Mouse (Mus musculus): ENCODE measurements at regions not wholly inside any gene's neighbourhood (a gene's known extent, or its start where the extent isn't known, plus 50 kb on each side); places are given as distances from the start of the nearest gene placed in this dataset.

DNA sequence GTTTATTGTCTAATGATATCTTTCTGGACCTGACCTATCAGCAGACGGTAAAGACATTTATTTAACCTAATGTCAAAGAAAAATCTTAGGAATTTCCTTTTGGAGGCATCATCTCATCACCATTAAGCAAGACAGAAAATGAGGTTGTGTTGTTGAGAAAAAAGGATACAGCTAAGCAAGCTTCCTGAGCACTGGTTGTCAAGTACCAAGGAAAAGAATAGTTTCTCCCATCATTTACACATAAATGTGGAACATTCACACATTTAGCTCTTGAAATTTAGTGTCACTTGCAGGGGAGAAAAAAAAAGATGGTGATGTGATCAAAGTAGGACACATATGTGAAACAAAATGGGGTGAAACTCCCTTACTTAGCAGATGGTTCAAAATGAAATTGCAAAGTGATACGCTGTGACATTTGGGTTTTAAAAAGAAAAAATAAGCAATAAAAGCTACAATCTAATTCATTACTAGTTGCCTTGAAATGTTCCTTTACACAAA, 157.7 kb upstream of the 1700009N14Rik start:
- Histone ChIP-seq H3K9me3 (no peaks in the 10 kb centered on the region), H3K4me1 (replicated peaks) (no peaks in the 10 kb centered on the region), H3K4me2 (no peak overlapping the region), H3K36me3 (no peaks in the 10 kb centered on the region), H3K4me3 (no peak overlapping the region), H3K27me3 (no peaks in the 10 kb centered on the region), H3K27ac (replicated peaks) (no peak overlapping the region), H3K9ac (no peak overlapping the region)
- WGBS: 91% methylated on average over 2 of the region's 2 CpGs
- ATAC-seq (ENCODE audit: low read depth): no peak

DNA sequence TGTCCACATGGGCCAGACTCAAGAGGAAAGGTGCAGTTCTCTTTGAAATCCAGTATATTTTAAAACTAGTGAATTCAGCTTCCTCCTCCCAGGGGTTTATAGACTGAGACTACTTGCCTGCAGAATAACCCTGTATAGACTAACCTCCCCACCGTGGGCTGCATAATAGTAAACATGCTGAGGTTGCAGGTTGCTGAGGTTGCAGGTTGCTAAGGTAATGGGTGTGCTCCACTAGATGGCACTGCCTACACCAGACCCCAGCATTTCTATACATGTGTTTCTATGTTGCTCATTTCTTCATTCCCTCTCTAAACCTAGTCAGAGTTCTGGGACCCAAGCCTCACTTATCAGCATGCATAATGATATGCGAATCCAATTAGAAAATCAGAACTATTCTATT, 140.0 kb upstream of the 1700009N14Rik start:
- Histone ChIP-seq H3K27ac (replicated peaks) (no peak overlapping the region), H3K9me3 (no peaks in the 10 kb centered on the region), H3K4me3 (no peak overlapping the region), H3K27me3 (no peaks in the 10 kb centered on the region), H3K36me3 (no peaks in the 10 kb centered on the region), H3K9ac (no peak overlapping the region), H3K4me1 (replicated peaks) (no peaks in the 10 kb centered on the region), H3K4me2 (no peak overlapping the region)
- no peak for ATAC-seq (ENCODE audit: low read depth)
- 47% methylated on average over 2 of the region's 2 CpGs for WGBS

DNA sequence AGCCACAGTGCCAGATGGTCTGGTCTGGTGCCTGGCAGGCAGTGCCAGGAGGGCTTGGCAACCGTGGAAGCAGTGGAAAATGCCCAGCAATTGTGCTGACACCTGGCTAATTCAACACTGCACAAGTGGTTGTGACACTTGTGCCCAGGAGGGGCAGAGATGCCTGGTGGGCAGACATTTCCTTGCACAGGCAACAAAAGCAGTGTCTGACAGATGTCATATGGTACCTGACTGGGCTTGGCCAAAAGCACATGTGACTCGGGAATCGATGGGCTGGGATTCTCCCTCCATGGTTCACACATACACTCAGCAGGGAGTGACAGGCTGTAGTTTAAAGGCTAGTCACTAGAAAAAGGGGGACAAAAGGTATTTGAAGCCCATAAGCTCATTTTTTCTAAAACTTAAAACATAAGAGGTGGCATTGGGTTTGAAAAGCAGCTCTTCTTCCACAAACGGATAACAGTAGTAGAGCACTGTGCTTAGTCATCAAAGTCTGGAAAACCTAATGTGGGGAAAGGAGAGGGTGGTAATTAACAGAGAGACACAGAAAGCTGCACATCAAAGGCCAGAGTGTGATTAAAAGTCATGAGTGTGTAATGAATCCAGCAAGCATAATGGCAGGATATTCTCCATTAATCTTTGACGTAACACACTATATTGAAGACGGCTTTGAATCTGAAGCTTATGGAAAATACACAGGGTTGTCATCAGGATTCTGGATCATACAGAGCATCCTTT, 105.5 kb upstream of the 1700009N14Rik start:
- Histone ChIP-seq H3K27ac (replicated peaks) (peak overlapping the region; percentile 20), H3K27me3 (no peaks in the 10 kb centered on the region), H3K4me1 (replicated peaks) (peaks cover 12% of the 10 kb centered on the region), H3K9ac (no peak overlapping the region), H3K4me3 (no peak overlapping the region), H3K4me2 (peak overlapping the region; percentile 4; the same call in 1 of the 2 replicates), H3K9me3 (no peaks in the 10 kb centered on the region), H3K36me3 (no peaks in the 10 kb centered on the region)
- ATAC-seq (ENCODE audit: low read depth): peak; percentile 94
- WGBS: 31% methylated on average over 6 of the region's 6 CpGs

DNA sequence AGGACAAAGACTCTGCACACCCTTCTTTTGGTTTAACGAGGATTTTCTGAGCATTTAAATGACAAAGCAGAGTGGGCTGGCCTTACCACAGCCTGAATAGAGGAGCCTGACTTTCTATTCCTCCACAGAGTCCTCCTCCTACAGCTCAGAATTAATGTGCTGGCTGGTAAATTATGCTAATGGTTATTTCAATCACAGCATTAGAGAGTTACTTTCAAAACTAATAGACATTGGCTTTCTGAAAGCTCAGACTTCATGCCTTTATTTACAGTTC, 105.0 kb upstream of the 1700009N14Rik start:
- Histone ChIP-seq H3K9me3 (no peaks in the 10 kb centered on the region), H3K4me1 (replicated peaks) (peaks cover 12% of the 10 kb centered on the region), H3K4me2 (peak overlapping the region; percentile 4; the same call in 1 of the 2 replicates), H3K27me3 (no peaks in the 10 kb centered on the region), H3K4me3 (no peak overlapping the region), H3K9ac (no peak overlapping the region), H3K27ac (replicated peaks) (peak overlapping the region; percentile 20; the same call in 1 of the 2 replicates), H3K36me3 (no peaks in the 10 kb centered on the region)
- 6% methylated on average over 1 of the region's 1 CpGs for WGBS
- peak; percentile 88 for ATAC-seq (ENCODE audit: low read depth)

DNA sequence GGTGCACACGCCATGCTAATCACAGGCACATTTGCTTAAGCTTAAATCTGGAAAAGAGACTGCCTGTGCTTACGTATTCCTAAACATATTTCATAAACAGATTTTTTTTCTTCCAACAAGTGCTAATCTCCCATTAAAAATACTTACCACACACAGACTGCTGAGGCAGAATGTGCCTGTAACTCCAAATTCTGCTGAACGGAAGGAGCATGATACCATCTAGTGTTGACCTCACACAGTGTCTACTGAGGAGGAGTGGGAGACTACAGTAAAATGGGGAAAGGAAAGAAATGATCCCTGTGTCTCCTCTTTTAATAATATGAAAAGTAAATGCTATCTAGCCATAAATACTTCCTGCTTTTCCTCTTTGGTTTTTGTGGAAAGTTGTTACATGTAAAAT, 81.9 kb upstream of the 1700009N14Rik start:
- 91% methylated on average over 3 of the region's 3 CpGs for WGBS
- no peaks in the 10 kb centered on the region for H3K36me3 ChIP-seq
- no peaks in the 10 kb centered on the region for H3K9me3 ChIP-seq
- H3K4me2 ChIP-seq: no peak overlapping the region
- no peaks in the 10 kb centered on the region for H3K4me1 ChIP-seq (replicated peaks)
- H3K4me3 ChIP-seq: no peak overlapping the region
- no peak overlapping the region for H3K27ac ChIP-seq (replicated peaks)
- no peaks in the 10 kb centered on the region for H3K27me3 ChIP-seq
- ATAC-seq (ENCODE audit: low read depth): no peak
- no peak overlapping the region for H3K9ac ChIP-seq

DNA sequence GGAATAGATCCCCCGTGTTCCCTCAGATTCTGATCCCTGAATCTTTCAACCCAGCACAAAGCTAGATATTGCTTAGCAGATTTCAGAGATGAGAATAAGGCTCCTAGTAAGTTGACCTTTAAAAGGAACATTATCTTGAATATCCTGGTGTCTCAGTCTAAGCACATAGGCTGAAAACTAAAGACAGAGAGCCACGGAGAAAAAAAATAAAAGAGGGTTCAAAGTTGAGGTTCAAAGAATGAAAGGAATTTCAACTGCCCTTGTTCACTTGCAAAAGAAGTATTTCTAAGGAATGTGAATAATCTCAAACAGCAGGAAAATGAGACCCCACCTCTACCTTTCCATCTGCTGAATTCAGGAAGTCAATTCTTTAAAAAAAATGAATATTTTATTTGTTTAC, 69.3 kb upstream of the 1700009N14Rik start:
- WGBS: 58% methylated on average over 2 of the region's 2 CpGs
- Histone ChIP-seq H3K27ac (replicated peaks) (no peak overlapping the region), H3K4me1 (replicated peaks) (no peaks in the 10 kb centered on the region), H3K27me3 (no peaks in the 10 kb centered on the region), H3K9ac (no peak overlapping the region), H3K4me3 (no peak overlapping the region), H3K9me3 (no peaks in the 10 kb centered on the region), H3K4me2 (no peak overlapping the region), H3K36me3 (no peaks in the 10 kb centered on the region)
- no peak for ATAC-seq (ENCODE audit: low read depth)

DNA sequence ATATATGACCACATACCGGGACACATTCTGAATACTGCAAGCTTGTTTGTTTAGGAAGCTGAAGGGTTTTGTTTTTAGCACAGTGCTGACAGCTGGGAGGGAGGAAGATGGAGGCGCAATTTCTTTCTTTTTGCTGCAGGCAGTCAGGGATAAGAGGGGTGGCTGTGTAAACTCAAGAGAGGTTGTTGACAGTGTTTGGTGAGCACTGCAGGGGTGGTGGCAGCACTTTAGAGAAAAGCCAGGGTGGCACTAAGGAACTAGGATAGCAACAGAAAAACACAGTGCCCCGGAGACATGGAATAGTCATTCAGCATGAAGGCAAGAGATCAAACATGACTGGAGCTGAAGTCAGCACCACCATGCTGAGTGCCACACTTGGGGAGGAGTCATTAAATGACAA, 51.9 kb upstream of the 1700009N14Rik start:
- 53% methylated on average over 3 of the region's 3 CpGs for WGBS
- no peak for ATAC-seq (ENCODE audit: low read depth)

More for the DNA sequence above, 51.9 kb upstream of the 1700009N14Rik start:
- H3K9ac ChIP-seq: no peak overlapping the region
- no peak overlapping the region for H3K27ac ChIP-seq (replicated peaks)
- H3K4me1 ChIP-seq (replicated peaks): no peaks in the 10 kb centered on the region
- H3K4me3 ChIP-seq: no peak overlapping the region
- no peaks in the 10 kb centered on the region for H3K36me3 ChIP-seq
- no peaks in the 10 kb centered on the region for H3K27me3 ChIP-seq
- no peak overlapping the region for H3K4me2 ChIP-seq
- H3K9me3 ChIP-seq: no peaks in the 10 kb centered on the region
